Mouse (Mus musculus): Measurements from ENCODE around the gene Kat14. TPM values are rescaled to one million over a fixed set of nuclear protein-coding genes. Genes with fewer than 3 reads are reported as not detected.

Gene Kat14
- 20.6 and 22.8 TPM in 2 replicates for polyA plus RNA-seq (2015; fragmentation: Nextera tagmentation; extraction: Ambion mirVana)

DNA sequence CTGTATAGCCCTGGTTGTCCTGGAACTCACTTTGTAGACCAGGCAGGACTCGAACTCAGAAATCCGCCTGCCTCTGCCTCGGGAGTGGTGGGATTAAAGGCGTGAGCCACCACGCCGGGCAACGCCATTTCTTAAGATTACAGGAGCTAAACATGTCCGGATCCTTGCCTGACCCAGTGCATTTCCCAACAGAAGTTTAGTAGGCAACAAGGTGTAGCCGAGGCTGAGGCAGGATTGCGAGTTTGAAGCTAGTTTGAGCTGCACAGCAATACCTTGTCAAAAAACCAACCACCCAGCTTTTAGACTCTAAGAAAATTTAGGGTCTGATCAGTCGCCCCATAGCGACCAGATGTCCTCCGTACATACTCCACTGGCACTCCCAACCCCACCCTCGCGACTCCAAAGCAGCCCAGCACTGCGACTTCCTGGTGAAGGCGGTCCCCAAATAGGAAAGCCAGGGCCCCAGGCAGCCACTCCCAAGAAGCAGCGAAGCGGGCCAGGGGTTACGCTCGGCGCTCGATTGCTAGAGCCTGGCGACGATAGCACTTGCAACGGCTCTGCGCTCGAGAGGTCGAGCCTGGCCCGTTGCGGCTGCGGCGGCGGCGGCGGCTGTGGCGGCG lies at the start of gene Kat14, which contains the start of gene Pet117:
Gene Kat14, plus strand, starts transcription at position 584 of the 620 bp plus-strand sequence.
Gene Pet117, plus strand, starts transcription at position 597 of the 620 bp plus-strand sequence.

DNA sequence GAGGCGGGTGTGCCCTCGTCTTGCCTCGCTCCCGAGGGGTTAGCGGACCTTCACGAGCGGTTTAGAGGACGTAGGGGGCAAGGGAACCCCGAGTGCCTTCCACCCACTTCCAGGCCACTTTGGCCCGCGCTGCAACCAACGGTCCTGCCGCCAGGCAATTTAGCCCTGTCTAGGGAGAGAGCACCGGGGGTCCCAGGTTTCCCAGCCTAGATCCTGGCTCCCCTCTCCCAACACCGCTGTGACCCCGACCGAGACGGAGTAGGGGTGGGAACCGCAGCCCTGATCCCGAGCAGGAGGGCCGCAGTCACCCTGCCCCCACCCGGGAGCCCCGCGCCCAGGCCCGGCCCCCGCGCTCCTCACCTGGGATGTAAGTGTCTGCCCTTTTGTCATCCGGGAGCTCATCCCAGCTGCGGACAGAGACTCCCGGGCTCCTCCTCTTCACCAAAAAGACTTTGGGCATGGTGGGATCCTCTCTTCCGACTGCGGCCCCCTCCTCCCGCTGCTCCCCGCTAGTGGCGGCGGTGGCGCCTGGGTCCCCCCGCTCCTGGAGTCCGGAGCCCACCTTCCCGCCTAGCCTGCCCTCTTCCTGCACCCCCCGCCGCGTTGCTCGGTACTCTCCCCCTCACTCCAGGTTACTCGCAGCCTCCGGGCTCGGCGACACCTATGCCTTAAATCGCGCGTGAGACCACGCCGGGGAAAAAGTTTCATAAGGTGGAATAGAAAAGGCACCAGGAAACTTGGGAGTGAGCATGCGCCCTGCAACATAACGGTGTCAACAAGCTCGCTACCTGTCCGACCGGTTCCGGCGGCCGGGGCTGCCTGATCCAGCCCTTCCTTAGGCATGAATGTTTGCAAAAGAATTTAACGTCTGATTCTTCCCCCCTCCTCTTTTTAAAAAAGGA lies 37.1 kb upstream of the Kat14 start, which contains the start of gene Ovol2:
Gene Ovol2, minus strand, starts transcription at position 746 of the 902 bp plus-strand sequence.

Other genes with a start within 250 kb of the Kat14 start
- gene Mgme1, start 98.3 kb upstream of the Kat14 start, polyA plus RNA-seq (2015; fragmentation: Nextera tagmentation; extraction: Ambion mirVana): 6.3 and 7.1 TPM in 2 replicates
- gene Snx5, start 98.1 kb upstream of the Kat14 start, polyA plus RNA-seq (2015; fragmentation: Nextera tagmentation; extraction: Ambion mirVana): 73.6 and 76.1 TPM in 2 replicates
- gene Ovol2, start 36.8 kb upstream of the Kat14 start, polyA plus RNA-seq (2015; fragmentation: Nextera tagmentation; extraction: Ambion mirVana): not detected in 2 replicates
- 3.9 and 4.4 TPM in 2 replicates for gene Pet117, start within 50 bp of the Kat14 start, polyA plus RNA-seq (2015; fragmentation: Nextera tagmentation; extraction: Ambion mirVana)
- gene Dzank1, start 158.4 kb downstream of the Kat14 start, polyA plus RNA-seq (2015; fragmentation: Nextera tagmentation; extraction: Ambion mirVana): 0.23 and 0.27 TPM in 2 replicates
- gene Polr3f, start 158.7 kb downstream of the Kat14 start, polyA plus RNA-seq (2015; fragmentation: Nextera tagmentation; extraction: Ambion mirVana): 10.2 and 10.7 TPM in 2 replicates
- 18.5 and 20.9 TPM in 2 replicates for gene Rbbp9, start 181.9 kb downstream of the Kat14 start, polyA plus RNA-seq (2015; fragmentation: Nextera tagmentation; extraction: Ambion mirVana)
- 19.7 and 23.6 TPM in 2 replicates for gene Sec23b, start 187.2 kb downstream of the Kat14 start, polyA plus RNA-seq (2015; fragmentation: Nextera tagmentation; extraction: Ambion mirVana)
- gene Smim26, start 225.1 kb downstream of the Kat14 start, polyA plus RNA-seq (2015; fragmentation: Nextera tagmentation; extraction: Ambion mirVana): 59.5 and 68.0 TPM in 2 replicates
- 20.0 and 20.3 TPM in 2 replicates for gene Dtd1, start 230.9 kb downstream of the Kat14 start, polyA plus RNA-seq (2015; fragmentation: Nextera tagmentation; extraction: Ambion mirVana)